Mouse (Mus musculus): ENCODE measurements around the gene Nek7.

DNA sequence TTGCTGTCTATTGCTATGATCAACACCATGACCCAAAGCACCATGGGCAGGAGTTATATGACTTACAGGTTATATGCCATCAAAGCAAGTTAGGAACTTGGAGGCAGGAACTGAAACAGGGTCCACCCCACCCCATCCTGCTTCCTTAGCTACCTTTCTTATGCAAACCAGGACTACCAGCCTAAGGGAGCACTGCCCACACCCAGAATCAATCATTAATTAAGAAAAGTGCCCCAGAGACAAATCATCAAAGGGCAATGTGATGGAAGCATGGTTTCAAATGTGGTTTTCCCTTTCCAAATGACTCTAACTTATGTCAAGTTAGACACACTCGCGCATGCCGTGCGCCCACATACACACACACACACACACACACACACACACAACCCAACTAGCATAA lies 16.0 kb downstream of the Nek7 start:
- no peak for TF ChIP-seq CTCF (IDR thresholded peaks at IDR 0.05)
- TF ChIP-seq POLR2A (IDR thresholded peaks at IDR 0.05; ENCODE audit: insufficient read depth, low read depth, low read length) = no peak
- no peak for TF ChIP-seq EP300 (IDR thresholded peaks at IDR 0.05; ENCODE audit: insufficient read depth, low read depth, low read length)

Measured in heart, adult 2 months (tissue).